Mouse (Mus musculus) bone marrow, adult 2 months (tissue): Measurements from ENCODE around the gene Ccr10.

ENCODE experiments used
- CTCF ChIP-seq: fragments of 200-500 bp; IDR thresholded peaks from 2 replicates; pipeline ENCODE4 v1.5.1; 2011; ENCODE audit warnings: low read length, control low read depth; ENCODE audit not compliant: control insufficient read depth, insufficient read depth
- POLR2A ChIP-seq: fragments of 200-500 bp; IDR thresholded peaks from 2 replicates; pipeline ENCODE4 v1.6.1; 2011; ENCODE audit warnings: low read depth, mild to moderate bottlenecking, control low read depth, low read length, borderline replicate concordance; ENCODE audit not compliant: control insufficient read depth

GRCm38 (mm10) chr11:101192646-101193045 lies 17.4 kb upstream of the Ccr10 start:
- TF ChIP-seq CTCF (no peak), POLR2A (no peak)
